Mouse (Mus musculus): ENCODE data around the gene Rb1.

DNA sequence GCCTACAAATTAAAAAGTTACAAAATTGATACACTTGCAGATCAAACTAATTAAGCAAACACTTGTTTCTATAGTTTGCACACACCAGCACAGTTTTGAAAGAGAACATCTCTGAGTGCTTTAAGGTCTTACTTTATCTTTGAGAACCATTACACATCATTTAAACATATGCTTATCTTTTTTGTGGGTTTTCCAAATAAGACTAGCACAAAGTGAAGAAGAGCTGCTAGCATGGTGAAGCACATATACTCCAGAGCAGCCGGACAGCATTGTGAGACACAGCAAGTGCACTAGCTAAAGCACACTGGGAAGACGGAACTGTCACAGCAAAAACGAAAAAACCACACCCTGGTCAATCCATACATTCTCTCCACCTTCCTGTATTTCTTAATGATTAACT, 3.5 kb downstream of the Rb1 start:
- TF ChIP-seq POLR2A (IDR thresholded peaks at IDR 0.05; ENCODE audit: insufficient read depth, low read length) (no peak), CTCF (IDR thresholded peaks at IDR 0.05; ENCODE audit: low read depth, low read length) (no peak), EP300 (IDR thresholded peaks at IDR 0.05; ENCODE audit: insufficient read depth, low read depth, low read length) (no peak)
